Mouse (Mus musculus) heart, postnatal 0 days (tissue): Measurements from ENCODE around the gene Gal3st4.

Experiments used
- CTCF ChIP-seq: IDR thresholded peaks from 2 replicates; pipeline ENCODE4 v1.5.1; 2016; ENCODE audit warnings: antibody characterized with exemption, control low read depth, low read depth
- EP300 ChIP-seq: IDR thresholded peaks from 2 replicates; pipeline ENCODE4 v1.6.1; 2016; ENCODE audit warnings: antibody characterized with exemption, low read depth

DNA sequence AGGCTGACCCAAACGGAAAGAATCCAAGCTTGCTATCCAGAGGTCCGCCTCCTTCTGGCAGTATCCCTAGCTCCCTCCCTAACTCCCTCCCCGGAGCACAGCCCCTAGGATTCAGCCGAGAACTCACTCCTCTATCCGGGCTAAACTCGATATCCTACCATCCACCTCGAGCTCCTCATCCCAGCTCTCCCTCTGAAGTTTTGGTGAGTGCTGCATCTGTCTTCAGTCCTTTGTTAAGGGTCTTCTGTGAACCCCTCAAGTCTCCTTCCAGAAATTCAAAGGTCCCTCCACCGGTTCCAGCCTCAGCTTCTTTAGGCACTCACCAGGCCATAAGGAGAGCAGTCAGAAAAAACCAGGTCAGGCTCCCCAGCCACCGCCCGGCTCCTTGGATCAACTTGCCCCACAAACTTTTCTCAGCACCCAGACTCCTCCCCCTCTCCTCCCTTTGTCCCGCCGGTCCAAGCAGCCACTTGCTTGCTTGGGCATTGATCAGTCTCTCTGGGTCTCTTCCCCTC, at the start of gene Gal3st4:
- TF ChIP-seq CTCF (no peak), EP300 (no peak)
